Comparison of ENCODE assay signal across 16 mouse cellular contexts in the genomic region with DNA sequence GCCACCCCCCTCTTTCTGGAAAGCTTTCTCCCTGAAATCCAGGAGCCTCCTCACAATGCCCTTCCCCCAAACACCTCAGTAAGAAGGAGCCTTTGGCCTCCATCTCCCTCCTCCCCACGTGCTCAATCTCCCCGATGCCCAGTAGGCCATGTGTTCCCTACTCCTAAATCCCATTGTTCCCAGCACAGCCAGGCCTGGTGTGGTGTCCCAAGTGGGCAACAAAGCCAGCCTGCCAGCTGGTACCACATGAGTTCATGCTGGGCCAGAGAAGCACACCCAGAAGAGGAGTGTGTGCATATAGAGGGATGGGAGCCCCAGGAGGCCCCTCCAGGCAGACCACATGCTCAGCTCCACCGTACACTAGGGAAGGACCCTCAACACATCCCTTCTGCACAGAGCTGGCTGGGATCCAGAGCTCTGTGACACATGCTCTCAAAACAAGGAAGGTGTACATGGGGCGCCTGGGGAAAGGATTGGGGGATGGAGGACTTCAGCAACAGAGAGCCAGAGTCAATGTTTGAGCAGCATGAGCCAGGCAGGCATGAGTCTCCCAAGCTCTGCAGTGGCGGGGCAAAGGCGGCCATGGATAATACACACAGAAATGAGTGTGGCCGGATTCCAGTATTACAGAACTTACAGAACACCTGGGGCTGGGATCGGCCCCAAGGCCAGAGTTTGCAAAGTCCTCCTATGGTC. TPM values are rescaled to one million over a fixed set of nuclear protein-coding genes. Genes with fewer than 3 reads are reported as not detected.
DNase-seq lines count a peak whose midpoint lies in the region; ATAC-seq and TF ChIP-seq lines count a peak whose summit lies in the region.
"Had no signal": no experiment of that assay in that cellular context is flagged by ENCODE, and none has a peak within 500 bp of the region (broad histone marks: within the 10 kb centered on the region; RNA-seq: fewer than 3 reads in every experiment).

No protein-coding gene starts in this region.

- TF ChIP-seq CTCF in intestine, postnatal 0 days (IDR thresholded peaks at IDR 0.05; ENCODE audit: low read depth), result no peak

- H3K27me3 ChIP-seq in intestine, embryonic 14.5 days (replicated peaks; ENCODE audit: control insufficient read depth, insufficient read depth, low read length), result no peaks in the 10 kb centered on the region
- no peaks in the 10 kb centered on the region for H3K27me3 ChIP-seq in intestine, postnatal 0 days (replicated peaks; ENCODE audit: control insufficient read depth, insufficient read depth, low read length)
- H3K27me3 ChIP-seq in neural tube, embryonic 12.5 days (replicated peaks), result no peaks in the 10 kb centered on the region
- no peaks in the 10 kb centered on the region for H3K27me3 ChIP-seq in hindbrain, embryonic 16.5 days (replicated peaks; ENCODE audit: control insufficient read depth, insufficient read depth, low read length)
- H3K27me3 ChIP-seq: intestine, embryonic 15.5 days had no signal

- 0 out of 2 replicates have a peak, but pooled peaks cover 4% of the 10 kb centered on the region for H3K4me1 ChIP-seq in intestine, embryonic 14.5 days (replicated peaks; ENCODE audit: control insufficient read depth, insufficient read depth, low read length)
- H3K4me1 ChIP-seq in intestine, postnatal 0 days (replicated peaks; ENCODE audit: control insufficient read depth, insufficient read depth, low read length), result no peaks in the 10 kb centered on the region
- no peaks in the 10 kb centered on the region for H3K4me1 ChIP-seq in neural tube, embryonic 12.5 days
- no peaks in the 10 kb centered on the region for H3K4me1 ChIP-seq in hindbrain, embryonic 16.5 days (ENCODE audit: control insufficient read depth, insufficient read depth, low read depth, low read length)
- H3K4me1 ChIP-seq: intestine, embryonic 15.5 days; liver, embryonic 12.5 days had no signal

- no peak overlapping the region for H3K4me3 ChIP-seq in intestine, embryonic 14.5 days (ENCODE audit: low read depth, low read length)
- no peak overlapping the region for H3K4me3 ChIP-seq in intestine, postnatal 0 days (ENCODE audit: low read depth, low read length)
- no peak overlapping the region for H3K4me3 ChIP-seq in neural tube, embryonic 12.5 days
- no peak overlapping the region for H3K4me3 ChIP-seq in hindbrain, embryonic 16.5 days (ENCODE audit: low read length)
- H3K4me3 ChIP-seq: heart, embryonic 15.5 days; intestine, embryonic 15.5 days; left cerebral cortex, adult 2 months; liver, embryonic 12.5 days had no signal

- no peak overlapping the region for H3K27ac ChIP-seq in intestine, embryonic 14.5 days (ENCODE audit: low read depth)
- no peak overlapping the region for H3K27ac ChIP-seq in intestine, postnatal 0 days (ENCODE audit: low read depth, low read length)
- H3K27ac ChIP-seq in neural tube, embryonic 12.5 days, result no peak overlapping the region
- no peak overlapping the region for H3K27ac ChIP-seq in hindbrain, embryonic 16.5 days (ENCODE audit: low read depth, low read length)
- H3K27ac ChIP-seq: heart, embryonic 15.5 days; intestine, embryonic 15.5 days; left cerebral cortex, adult 2 months; liver, embryonic 12.5 days had no signal

- H3K36me3 ChIP-seq in intestine, embryonic 14.5 days (ENCODE audit: control insufficient read depth, insufficient read depth, low read length), result no peaks in the 10 kb centered on the region
- no peaks in the 10 kb centered on the region for H3K36me3 ChIP-seq in intestine, postnatal 0 days (ENCODE audit: control insufficient read depth, insufficient read depth)
- H3K36me3 ChIP-seq in neural tube, embryonic 12.5 days, result no peaks in the 10 kb centered on the region
- H3K36me3 ChIP-seq in hindbrain, embryonic 16.5 days (ENCODE audit: control insufficient read depth, insufficient read depth, low read length), result no peaks in the 10 kb centered on the region
- H3K36me3 ChIP-seq: heart, embryonic 15.5 days; intestine, embryonic 15.5 days; liver, embryonic 12.5 days had no signal

- H3K9me3 ChIP-seq in intestine, embryonic 14.5 days (ENCODE audit: control insufficient read depth, low read length), result no peaks in the 10 kb centered on the region
- no peaks in the 10 kb centered on the region for H3K9me3 ChIP-seq in intestine, postnatal 0 days (ENCODE audit: control insufficient read depth)
- H3K9me3 ChIP-seq in neural tube, embryonic 12.5 days, result no peaks in the 10 kb centered on the region
- H3K9me3 ChIP-seq in hindbrain, embryonic 16.5 days (ENCODE audit: control insufficient read depth, low read length), result no peaks in the 10 kb centered on the region
- H3K9me3 ChIP-seq: heart, embryonic 15.5 days; intestine, embryonic 15.5 days; liver, embryonic 12.5 days had no signal

- ATAC-seq in intestine, embryonic 14.5 days (replicated peaks; ENCODE audit: low FRiP score, low TSS enrichment, low read depth), result 0 out of 2 replicates have a peak, but pooled peaks have one; percentile 19
- no peak for ATAC-seq in intestine, postnatal 0 days
- ATAC-seq in neural tube, embryonic 12.5 days (ENCODE audit: low FRiP score, low read depth), result peak; percentile 41; the same call in 1 of the 2 replicates
- peak; percentile 50 for ATAC-seq in hindbrain, embryonic 16.5 days
- ATAC-seq: intestine, embryonic 15.5 days; liver, embryonic 12.5 days had no signal

- H3K9ac ChIP-seq in intestine, embryonic 14.5 days (ENCODE audit: low read length), result no peak overlapping the region
- no peak overlapping the region for H3K9ac ChIP-seq in intestine, postnatal 0 days (ENCODE audit: low read depth, low read length)
- no peak overlapping the region for H3K9ac ChIP-seq in neural tube, embryonic 12.5 days
- H3K9ac ChIP-seq in hindbrain, embryonic 16.5 days (ENCODE audit: low read depth, low read length), result no peak overlapping the region
- H3K9ac ChIP-seq: heart, embryonic 15.5 days; intestine, embryonic 15.5 days; liver, embryonic 12.5 days had no signal

- 82% methylated on average over 8 of the region's 8 CpGs for WGBS in intestine, embryonic 14.5 days
- 77% methylated on average over 8 of the region's 8 CpGs for WGBS in intestine, postnatal 0 days
- WGBS in neural tube, embryonic 12.5 days, result 81% methylated on average over 8 of the region's 8 CpGs
- 72% methylated on average over 8 of the region's 8 CpGs for WGBS in hindbrain, embryonic 16.5 days

- no peak overlapping the region for H3K4me2 ChIP-seq in intestine, embryonic 14.5 days (ENCODE audit: low read length)
- H3K4me2 ChIP-seq in intestine, postnatal 0 days (replicated peaks; ENCODE audit: low read depth), result no peak overlapping the region
- no peak overlapping the region for H3K4me2 ChIP-seq in neural tube, embryonic 12.5 days (replicated peaks)
- H3K4me2 ChIP-seq in hindbrain, embryonic 16.5 days (ENCODE audit: low read length), result no peak overlapping the region
- H3K4me2 ChIP-seq: heart, embryonic 15.5 days; intestine, embryonic 15.5 days; liver, embryonic 12.5 days had no signal

- no peak for DNase-seq in intestine, embryonic 14.5 days (ENCODE audit: low spot score)
- no peak for DNase-seq in neural tube, embryonic 10.5 days (ENCODE audit: extremely low spot score, low spot score)
- no peak for DNase-seq in cerebellum, adult 11-12 months
- no peak for DNase-seq in adrenal gland, postnatal 36 days
- no peak for DNase-seq in frontal cortex, postnatal 36 days (ENCODE audit: low spot score in 2 of 2)
- DNase-seq: B cell, adult 2 months; cerebellum, adult 11 months; kidney, postnatal 4 days had no signal

RNA-seq across cellular contexts. Expression of gene Ssu2, which starts 4.7 kb away (rescaled TPM):
- 3.4 and 4.9 TPM in 2 replicates for polyA plus RNA-seq in intestine, embryonic 14.5 days (2014; fragmentation: Nextera tagmentation; extraction: Ambion mirVana)
- 4.1 and 4.8 TPM in 2 replicates for polyA plus RNA-seq in intestine, postnatal 0 days (2015; fragmentation: Nextera tagmentation; extraction: Ambion mirVana)
- polyA plus RNA-seq in neural tube, embryonic 12.5 days (2016; fragmentation: Nextera tagmentation; extraction: Ambion mirVana), result 0.55 and 0.87 TPM in 2 replicates
- polyA plus RNA-seq in hindbrain, embryonic 16.5 days (2015; fragmentation: Nextera tagmentation; extraction: Ambion mirVana), result 0.19 and 0.39 TPM in 2 replicates
- 10 to 100 TPM in 1 of 2 experiments, under 1 TPM in 1; 0.40 to 32.8 TPM for total RNA-seq in adrenal gland, postnatal 36 days (2021)
- total RNA-seq: megakaryocyte progenitor cell, adult 5-6 weeks had no signal
- polyA plus RNA-seq: liver, embryonic 12.5 days had no signal
